Mouse (Mus musculus) heart, postnatal 25 days (tissue): ENCODE results near the gene Slc30a1. TPM values are rescaled to one million over a fixed set of nuclear protein-coding genes. Genes with fewer than 3 reads are reported as not detected.
A peak's percentile ranks its signal among the peaks of the same experiment; 100 is the strongest.

Experiments
- DNase-seq: peaks from one replicate; pipeline ENCODE4 v3.0.0; 2022; ENCODE audit warnings: low spot score
- intact Hi-C: fragments of 180-260 bp; cut with DNase I; formaldehyde crosslinking; loops from one replicate; pipeline ENCODE4 v1.15.1; 2025
- total RNA-seq, 2 experiments: library from RNA; stranded (reverse); gene quantifications; 2 replicates each; pipeline ENCODE4 v1.2.3; 2021

Gene Slc30a1
- total RNA-seq, 2 experiments from 2014 or later = 18.4 to 25.6 TPM

GRCm38 (mm10) chr1:191930525-191931105 is 24.0 kb downstream of the Slc30a1 start:
- no peak for DNase-seq
- intact Hi-C loops = no loop called here

- DNase-seq = no peak
- intact Hi-C loops = loop anchor here (2.0 kb wide), 1 partner anchor 14 kb away; no protein-coding TSS in a partner anchor
These were observed 25.9 kb downstream of the Slc30a1 start for GRCm38 (mm10) chr1:191932286-191932985.

GRCm38 (mm10) chr1:191932986-191933632 is 26.5 kb downstream of the Slc30a1 start:
- DNase-seq = no peak
- intact Hi-C loops = loop anchor here (2.0 kb wide), 1 partner anchor 14 kb away; no protein-coding TSS in a partner anchor

DNA sequence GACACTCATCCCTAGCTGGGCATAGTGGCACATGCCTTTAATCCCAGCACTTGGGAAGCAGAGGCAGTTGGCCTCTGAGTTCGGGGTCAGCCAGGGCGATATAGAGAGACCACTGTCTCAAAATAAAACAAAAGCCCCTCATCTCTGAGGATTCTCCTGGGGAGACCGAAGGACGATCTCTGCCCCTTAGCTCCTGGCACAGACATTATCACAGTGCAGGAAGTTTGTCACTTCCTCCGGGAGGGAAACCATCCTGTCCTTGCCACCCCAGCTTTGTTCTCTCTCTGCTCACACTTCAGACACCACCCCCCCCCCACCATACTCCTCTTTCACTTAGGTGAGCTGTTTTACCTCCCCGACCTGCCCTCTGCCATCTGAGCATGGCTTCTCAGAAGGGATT is 37.1 kb downstream of the Slc30a1 start:
- DNase-seq = no peak
- intact Hi-C loops = no loop called here

DNA sequence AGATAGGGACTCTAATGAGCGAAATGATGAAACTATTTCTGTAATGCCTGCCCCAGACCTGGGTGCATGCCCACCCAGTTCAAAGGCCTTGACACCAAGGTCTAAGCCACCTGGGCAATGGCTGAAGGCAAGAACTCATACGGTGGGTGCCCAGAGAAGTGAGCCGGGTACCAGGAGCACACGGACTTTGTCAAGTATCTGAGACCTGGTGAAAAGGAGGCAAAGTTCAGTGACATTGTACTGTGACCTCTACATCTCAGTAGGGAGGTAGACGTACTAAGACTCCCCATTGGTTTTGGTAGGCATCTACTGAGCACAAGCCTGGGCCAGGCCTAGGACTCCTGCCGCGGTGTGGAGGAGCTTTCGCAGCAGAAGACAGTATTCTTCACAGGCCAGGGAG is 38.8 kb downstream of the Slc30a1 start:
- intact Hi-C loops = no loop called here
- no peak for DNase-seq

GRCm38 (mm10) chr1:191945756-191946155 is 39.2 kb downstream of the Slc30a1 start:
- intact Hi-C loops = loop anchor here (2.0 kb wide), 1 partner anchor 13 kb away; no protein-coding TSS in a partner anchor
- no peak for DNase-seq

GRCm38 (mm10) chr1:191946261-191946660 is 39.7 kb downstream of the Slc30a1 start:
- DNase-seq = peak; percentile 40
- intact Hi-C loops = loop anchor here (2.0 kb wide), 1 partner anchor 13 kb away; no protein-coding TSS in a partner anchor

DNA sequence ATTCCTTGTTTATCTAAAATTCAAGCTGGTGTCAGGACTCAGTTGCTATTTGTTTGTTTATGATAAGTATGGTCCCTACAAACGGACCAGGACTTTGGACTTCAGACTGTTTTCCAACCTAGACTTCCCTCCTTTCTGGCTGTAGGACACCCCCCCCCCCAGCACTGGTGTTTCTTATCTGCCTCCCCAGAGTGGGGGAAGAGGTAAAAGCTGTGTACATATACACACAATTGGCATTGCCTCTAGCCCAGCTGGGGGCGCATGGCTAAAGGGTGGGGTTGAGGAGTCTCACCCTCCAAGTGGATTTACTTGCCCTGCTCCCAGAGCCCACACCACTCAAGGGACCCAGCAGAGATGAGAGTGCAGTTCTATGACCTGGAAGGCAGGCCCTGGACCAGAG is 40.3 kb downstream of the Slc30a1 start:
- intact Hi-C loops = loop anchor here (2.0 kb wide), 1 partner anchor 14 kb away; no protein-coding TSS in a partner anchor
- no peak for DNase-seq

GRCm38 (mm10) chr1:191947796-191948195 is 41.2 kb downstream of the Slc30a1 start:
- intact Hi-C loops = loop anchor here (2.0 kb wide), 1 partner anchor 15 kb away; no protein-coding TSS in a partner anchor
- no peak for DNase-seq

- intact Hi-C loops = no loop called here
- DNase-seq = no peak
These were observed 42.0 kb downstream of the Slc30a1 start for GRCm38 (mm10) chr1:191948600-191948999.

DNA sequence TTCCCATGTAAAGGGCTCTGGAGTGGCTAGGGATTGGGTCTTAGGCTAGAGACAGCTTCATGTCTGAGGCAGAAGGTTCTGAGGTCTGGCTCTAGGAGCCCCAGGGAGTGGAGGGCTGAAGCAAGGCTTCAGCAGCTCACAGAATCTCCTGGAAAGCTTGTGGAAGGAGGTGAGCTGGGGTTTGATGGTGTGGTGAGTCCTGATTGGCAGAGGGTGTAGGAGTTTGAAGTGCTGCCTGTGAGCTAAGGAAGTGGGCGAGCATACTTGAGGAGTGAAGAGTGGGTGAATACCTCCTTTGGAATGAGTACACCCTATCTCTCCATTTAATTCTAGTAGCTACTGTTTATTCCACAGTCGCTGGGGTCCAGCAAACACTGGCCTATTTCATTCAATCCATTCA is 44.0 kb downstream of the Slc30a1 start:
- intact Hi-C loops = no loop called here
- no peak for DNase-seq

GRCm38 (mm10) chr1:191952733-191953335 is 46.3 kb downstream of the Slc30a1 start:
- DNase-seq = no peak
- intact Hi-C loops = no loop called here

DNA sequence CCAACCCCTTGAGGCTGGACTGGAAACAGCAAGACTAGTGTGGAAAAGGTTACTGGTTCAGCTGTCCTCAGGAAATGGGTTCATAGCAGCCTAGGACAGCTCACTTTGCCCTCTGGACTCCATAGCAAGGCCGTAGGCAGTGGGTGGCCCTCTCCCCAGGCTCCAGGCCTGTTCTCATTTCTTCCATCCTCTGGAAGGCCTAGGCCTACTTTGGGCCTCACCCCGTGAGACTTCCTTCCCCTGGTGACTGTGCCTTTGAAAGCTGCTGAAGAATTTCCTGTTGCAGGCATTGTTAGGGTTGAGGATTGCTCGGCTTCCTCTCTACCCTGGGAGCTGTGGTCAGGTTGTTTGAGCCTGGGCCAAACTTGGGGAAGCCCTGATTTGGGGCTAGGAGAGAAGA is 48.5 kb downstream of the Slc30a1 start:
- DNase-seq = peak; percentile 50
- intact Hi-C loops = no loop called here

DNA sequence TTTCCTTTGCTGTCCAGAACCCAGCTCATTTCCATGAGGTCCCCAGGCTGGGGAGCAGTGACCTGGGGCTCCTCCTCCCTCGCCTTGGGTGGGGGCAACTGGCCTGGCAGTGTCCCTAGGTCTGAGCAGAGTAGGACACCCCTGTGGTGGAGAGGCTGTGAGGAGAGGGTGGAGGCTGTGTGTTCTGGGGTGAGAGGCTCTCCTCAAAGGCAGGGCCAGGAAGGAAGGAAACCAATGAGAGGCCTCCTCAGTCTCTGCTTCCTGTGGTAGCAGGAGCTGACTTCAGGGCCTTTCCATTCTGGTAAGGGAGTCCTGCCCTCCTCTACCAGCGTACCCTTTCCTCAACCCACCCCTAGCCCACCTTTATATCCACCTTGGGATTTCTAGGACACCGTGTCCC is 49.7 kb downstream of the Slc30a1 start:
- peak; percentile 36 for DNase-seq
- intact Hi-C loops = no loop called here

DNA sequence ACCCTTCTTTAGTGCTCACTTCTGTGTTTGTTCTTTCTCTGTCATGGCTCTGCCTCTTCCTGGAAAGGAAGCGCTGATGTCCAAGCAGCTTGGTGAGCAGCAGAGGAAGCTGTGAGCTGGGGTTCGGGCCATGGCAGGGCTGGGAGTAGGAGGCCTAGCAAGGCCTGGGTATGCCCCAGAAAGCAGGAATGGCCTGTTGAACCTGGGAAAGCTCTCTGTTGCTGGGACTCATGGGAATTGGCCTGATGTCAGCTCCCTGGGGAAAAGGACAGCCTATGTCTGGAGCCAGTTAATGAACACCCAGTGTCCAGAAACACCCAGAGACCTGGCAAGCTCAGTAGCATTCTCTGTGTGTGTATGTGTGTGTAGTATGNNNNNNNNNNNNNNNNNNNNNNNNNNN is 50.3 kb downstream of the Slc30a1 start:
- intact Hi-C loops = no loop called here
- DNase-seq = peak; percentile 34

- DNase-seq = no peak
- intact Hi-C loops = no loop called here
These were observed 50.8 kb downstream of the Slc30a1 start for GRCm38 (mm10) chr1:191957321-191957720.

- intact Hi-C loops = no loop called here
- no peak for DNase-seq
These were observed 54.4 kb downstream of the Slc30a1 start for GRCm38 (mm10) chr1:191960946-191961345.
